Mouse (Mus musculus) embryonic fibroblast, embryonic 13.5 days (primary cell): ENCODE results near the gene Gm20388.

ENCODE experiments used
- CTCF ChIP-seq: IDR thresholded peaks from 2 replicates; pipeline ENCODE4 v1.5.1; 2011; ENCODE audit warnings: mild to moderate bottlenecking, control low read depth, low read length, moderate library complexity, borderline replicate concordance; ENCODE audit not compliant: insufficient read depth
- POLR2A ChIP-seq: IDR thresholded peaks from 2 replicates; pipeline ENCODE4 v1.6.1; 2011; ENCODE audit warnings: low read depth, mild to moderate bottlenecking, control low read depth, low read length, moderate library complexity

GRCm38 (mm10) chr8:120079361-120079760 lies 168.7 kb downstream of the Gm20388 start:
- TF ChIP-seq CTCF: no peak
- no peak for TF ChIP-seq POLR2A
